Mouse (Mus musculus) ES-E14 (cell line): ENCODE results near the gene Gopc.

Source experiments
- CHD2 ChIP-seq: IDR thresholded peaks from 2 replicates; pipeline ENCODE4 v1.6.1; 2014; ENCODE audit warnings: mild to moderate bottlenecking, low read depth, low read length, inconsistent platforms
- HCFC1 ChIP-seq: IDR thresholded peaks from 2 replicates; pipeline ENCODE4 v1.6.1; 2012; ENCODE audit warnings: low read length, inconsistent platforms, borderline replicate concordance; ENCODE audit not compliant: insufficient read depth
- MAFK ChIP-seq: IDR thresholded peaks from 2 replicates; pipeline ENCODE4 v1.6.1; 2014; ENCODE audit warnings: mild to moderate bottlenecking, low read depth, low read length, inconsistent platforms; ENCODE audit not compliant: insufficient read depth
- ZC3H11A ChIP-seq: IDR thresholded peaks from 2 replicates; pipeline ENCODE4 v1.6.1; 2012; ENCODE audit warnings: low read depth, mild to moderate bottlenecking, inconsistent platforms, low read length, borderline replicate concordance
- ZNF384 ChIP-seq: IDR thresholded peaks from 2 replicates; pipeline ENCODE4 v1.6.1; 2012; ENCODE audit warnings: low read depth, low read length, inconsistent platforms

DNA sequence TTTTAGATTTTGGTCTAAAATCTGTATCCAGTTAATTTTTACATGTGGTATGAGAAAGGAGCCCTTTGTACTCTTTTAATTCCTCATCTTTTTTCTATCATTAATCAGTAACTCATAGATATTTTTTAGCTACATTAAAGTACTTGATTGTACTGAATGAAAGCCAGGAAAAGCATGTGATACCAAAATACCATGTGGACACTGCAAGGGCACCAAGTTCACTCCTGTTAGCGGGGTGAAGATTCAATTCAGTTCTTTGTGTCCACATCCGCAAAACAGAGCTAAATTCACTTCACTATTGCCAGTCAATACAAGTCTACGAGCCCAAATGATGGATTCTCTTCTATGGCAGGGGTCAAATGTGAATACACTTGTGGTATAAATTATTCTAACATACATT lies 14.7 kb upstream of the Gopc start:
- TF ChIP-seq ZNF384 (no peak), HCFC1 (no peak), ZC3H11A (no peak), CHD2 (no peak), MAFK (no peak)
